Mouse (Mus musculus): Measurements from ENCODE around the gene Rpl23a. TPM values are rescaled to one million over a fixed set of nuclear protein-coding genes. Genes with fewer than 3 reads are reported as not detected.
A peak's percentile ranks its signal among the peaks of the same experiment; 100 is the strongest.

Gene Rpl23a
- polyA plus RNA-seq, 1 experiment from 2014 or later, result 1,123 TPM

DNA sequence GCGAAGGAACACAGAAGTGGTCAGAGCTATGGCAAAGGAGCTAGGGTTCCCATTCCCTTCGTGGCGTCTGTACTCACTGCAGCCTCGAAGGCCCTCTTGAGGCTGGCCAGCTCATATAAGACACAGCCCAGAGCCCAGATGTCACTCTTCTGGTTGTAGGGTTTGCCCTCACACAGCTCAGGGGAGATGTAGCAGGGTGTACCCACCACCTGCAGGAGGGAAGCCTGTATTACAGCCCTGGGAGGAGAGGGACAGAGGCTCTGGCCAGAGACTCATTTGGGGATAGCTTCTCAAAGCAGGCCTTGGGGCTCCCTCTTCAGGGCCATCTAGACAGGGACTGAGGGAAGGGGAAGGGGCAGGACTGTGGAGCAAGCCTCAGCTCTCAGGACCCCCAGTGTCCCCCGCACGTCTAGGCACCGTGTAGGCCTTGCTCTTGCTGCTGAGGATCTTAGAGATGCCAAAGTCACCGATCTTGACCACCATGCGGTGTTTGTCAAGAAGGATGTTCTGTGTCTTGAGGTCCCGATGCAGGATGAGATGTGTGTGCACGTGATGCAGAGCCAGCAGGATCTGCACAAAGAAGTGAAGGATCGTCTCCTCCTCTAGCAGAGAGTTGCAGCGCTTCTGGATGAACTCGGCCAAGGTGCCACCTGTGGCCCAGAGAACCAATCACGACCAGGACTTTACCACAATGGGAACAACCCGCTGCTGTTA lies 11.2 kb downstream of the Rpl23a start:
- H3K9me3 ChIP-seq, result no peaks in the 10 kb centered on the region
- no peak for DNase-seq (ENCODE audit: low spot score)
- H3K27me3 ChIP-seq (replicated peaks; ENCODE audit: low read depth, poor library complexity, severe bottlenecking), result peaks cover 7% of the 10 kb centered on the region
- H3K36me3 ChIP-seq (replicated peaks), result peaks cover 27% of the 10 kb centered on the region
- no peak overlapping the region for H3K27ac ChIP-seq (replicated peaks)
- 83% methylated on average over 16 of the region's 16 CpGs for WGBS
- H3K4me1 ChIP-seq, result peaks cover 32% of the 10 kb centered on the region
- no peak overlapping the region for H3K4me3 ChIP-seq

GRCm38 (mm10) chr11:78171328-78171727 lies 12.1 kb downstream of the Rpl23a start:
- Histone ChIP-seq H3K4me1 (peaks cover 35% of the 10 kb centered on the region), H3K27me3 (replicated peaks; ENCODE audit: low read depth, poor library complexity, severe bottlenecking) (peaks cover 14% of the 10 kb centered on the region), H3K36me3 (replicated peaks) (peaks cover 27% of the 10 kb centered on the region), H3K27ac (replicated peaks) (no peak overlapping the region), H3K9me3 (no peaks in the 10 kb centered on the region), H3K4me3 (no peak overlapping the region)
- 63% methylated on average over 4 of the region's 4 CpGs for WGBS
- no peak for DNase-seq (ENCODE audit: low spot score)

DNA sequence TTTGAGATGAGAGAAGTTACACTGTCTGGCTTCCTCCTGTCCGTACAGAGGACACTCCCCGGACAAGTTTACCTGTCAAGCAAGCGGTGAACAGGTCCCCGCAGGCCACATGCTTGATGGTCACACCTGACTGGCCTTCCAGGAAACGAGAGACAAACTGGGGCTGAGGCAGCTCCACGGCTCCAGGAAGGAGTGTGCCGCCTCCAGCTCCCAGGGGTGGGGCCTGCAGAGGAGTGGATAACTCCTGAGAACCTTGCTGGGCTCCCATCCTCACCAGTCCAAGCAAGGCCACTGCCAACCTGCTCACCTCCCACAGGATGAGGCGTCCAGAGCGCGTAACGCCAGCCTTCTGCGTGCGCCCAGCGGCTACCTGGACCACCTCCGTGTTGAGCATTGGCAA lies 13.1 kb downstream of the Rpl23a start:
- 85% methylated on average over 15 of the region's 15 CpGs for WGBS
- no peak overlapping the region for H3K27ac ChIP-seq (replicated peaks)
- no peak for DNase-seq (ENCODE audit: low spot score)
- H3K36me3 ChIP-seq (replicated peaks), result peaks cover 27% of the 10 kb centered on the region
- H3K4me1 ChIP-seq, result peaks cover 39% of the 10 kb centered on the region
- H3K9me3 ChIP-seq, result no peaks in the 10 kb centered on the region
- H3K27me3 ChIP-seq (replicated peaks; ENCODE audit: low read depth, poor library complexity, severe bottlenecking), result peaks cover 14% of the 10 kb centered on the region
- H3K4me3 ChIP-seq, result no peak overlapping the region

DNA sequence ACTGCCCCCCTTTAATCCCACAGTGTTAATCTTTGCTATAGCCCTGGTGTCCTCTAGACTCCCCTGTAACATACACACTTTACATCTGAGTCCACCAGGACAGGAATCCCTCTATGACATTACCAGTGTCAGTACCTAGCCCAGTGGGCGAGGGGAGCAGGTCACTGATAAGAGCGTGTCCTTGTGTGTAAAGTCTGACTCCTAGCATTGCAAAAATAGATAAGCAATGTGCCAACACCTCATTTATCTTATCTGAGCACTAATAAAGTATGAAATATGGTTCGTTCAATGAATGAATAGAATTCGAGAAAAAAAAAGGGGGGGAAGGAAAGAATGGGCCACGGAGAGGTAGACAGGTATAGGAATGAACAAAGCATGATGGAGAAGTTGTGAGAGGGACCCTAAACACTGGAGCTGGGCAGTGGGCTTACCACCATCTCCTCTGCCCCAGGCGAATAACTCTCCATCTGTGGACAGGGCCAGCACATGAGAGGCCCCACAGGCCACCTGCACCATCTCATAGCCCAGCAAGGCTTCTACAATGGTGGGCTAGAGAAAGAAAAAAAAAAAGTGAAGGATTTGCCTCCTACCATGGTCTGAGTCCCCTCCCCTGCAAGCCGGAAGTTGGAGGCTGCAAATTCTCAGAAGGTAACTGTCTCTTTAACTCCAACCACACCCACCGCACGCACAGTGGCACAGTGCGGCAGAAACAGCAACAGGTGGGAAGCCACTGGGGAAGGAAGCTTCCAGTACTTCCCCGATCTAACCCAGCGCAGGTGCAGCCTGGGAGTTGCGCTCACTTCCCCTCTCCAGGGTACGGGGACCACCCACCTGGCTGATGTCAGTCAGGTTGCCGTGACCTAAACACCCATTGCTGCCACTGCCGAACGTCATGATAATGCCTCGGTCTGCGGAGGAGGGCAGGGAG lies 14.6 kb downstream of the Rpl23a start:
- H3K4me1 ChIP-seq, result peaks cover 36% of the 10 kb centered on the region
- 0 out of 2 replicates have a peak overlapping the region, but pooled peaks have one; percentile 6 for H3K27ac ChIP-seq (replicated peaks)
- peaks cover 28% of the 10 kb centered on the region for H3K36me3 ChIP-seq (replicated peaks)
- 55% methylated on average over 19 of the region's 19 CpGs for WGBS
- H3K9me3 ChIP-seq, result no peaks in the 10 kb centered on the region
- no peak for DNase-seq (ENCODE audit: low spot score)
- H3K4me3 ChIP-seq, result peak overlapping the region; percentile 25; the same call in 1 of the 2 replicates
- peaks cover 14% of the 10 kb centered on the region for H3K27me3 ChIP-seq (replicated peaks; ENCODE audit: low read depth, poor library complexity, severe bottlenecking)

DNA sequence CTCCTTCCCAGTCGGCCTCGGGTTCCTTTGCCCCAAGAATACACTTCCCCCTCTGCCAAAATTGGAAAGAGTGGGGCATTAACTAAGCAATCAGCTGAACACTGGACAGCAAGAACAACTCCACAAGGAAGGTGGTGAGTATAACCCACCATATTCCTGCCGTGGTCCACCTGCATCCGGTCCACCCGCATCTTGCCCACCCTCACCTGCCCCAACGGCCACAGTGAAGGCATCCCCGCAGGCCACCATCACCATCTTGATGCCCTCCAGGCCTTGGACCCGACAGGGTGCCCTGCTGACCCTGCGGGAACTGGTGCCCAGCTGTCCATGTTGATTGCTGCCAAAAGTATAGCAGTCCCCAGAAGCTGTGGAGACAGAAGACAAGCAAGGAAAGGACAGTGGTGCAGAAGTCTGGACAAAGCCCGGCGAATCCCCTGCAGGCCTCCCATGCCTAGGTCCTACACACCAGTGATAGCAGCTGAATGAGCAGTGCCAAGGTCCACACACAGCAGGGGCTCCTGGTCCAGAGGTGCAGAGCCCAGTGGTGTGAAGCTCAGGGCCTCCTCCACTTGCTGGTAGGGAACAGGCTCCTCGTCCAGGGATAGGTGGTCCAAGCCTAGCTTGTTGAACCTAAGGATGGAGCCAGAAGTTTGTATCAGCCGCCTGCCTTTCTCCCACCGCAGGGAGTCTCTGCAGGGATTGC lies 16.0 kb downstream of the Rpl23a start:
- Histone ChIP-seq H3K36me3 (replicated peaks) (peaks cover 39% of the 10 kb centered on the region), H3K4me1 (peaks cover 50% of the 10 kb centered on the region), H3K9me3 (no peaks in the 10 kb centered on the region), H3K27ac (replicated peaks) (no peak overlapping the region; the same call in 1 of the 2 replicates), H3K27me3 (replicated peaks; ENCODE audit: low read depth, poor library complexity, severe bottlenecking) (peaks cover 14% of the 10 kb centered on the region), H3K4me3 (peak overlapping the region; percentile 25; the same call in 1 of the 2 replicates)
- 86% methylated on average over 14 of the region's 14 CpGs for WGBS
- no peak for DNase-seq (ENCODE audit: low spot score)

GRCm38 (mm10) chr11:78166640-78167039 lies 16.7 kb downstream of the Rpl23a start:
- WGBS, result 58% methylated on average over 6 of the region's 6 CpGs
- H3K27ac ChIP-seq (replicated peaks), result peak overlapping the region; percentile 98; the same call in 1 of the 2 replicates
- peak overlapping the region; percentile 84; the same call in 1 of the 2 replicates for H3K4me3 ChIP-seq
- peaks cover 55% of the 10 kb centered on the region for H3K4me1 ChIP-seq
- no peaks in the 10 kb centered on the region for H3K9me3 ChIP-seq
- no peak for DNase-seq (ENCODE audit: low spot score)
- peaks cover 41% of the 10 kb centered on the region for H3K36me3 ChIP-seq (replicated peaks)
- H3K27me3 ChIP-seq (replicated peaks; ENCODE audit: low read depth, poor library complexity, severe bottlenecking), result peaks cover 14% of the 10 kb centered on the region

GRCm38 (mm10) chr11:78166161-78166560 lies 17.2 kb downstream of the Rpl23a start:
- Histone ChIP-seq H3K9me3 (no peaks in the 10 kb centered on the region), H3K27ac (replicated peaks) (peak overlapping the region; percentile 98), H3K36me3 (replicated peaks) (peaks cover 45% of the 10 kb centered on the region), H3K27me3 (replicated peaks; ENCODE audit: low read depth, poor library complexity, severe bottlenecking) (peaks cover 14% of the 10 kb centered on the region), H3K4me1 (peaks cover 57% of the 10 kb centered on the region), H3K4me3 (peak overlapping the region; percentile 84)
- 28% methylated on average over 4 of the region's 4 CpGs for WGBS
- DNase-seq (ENCODE audit: low spot score), result peak; percentile 28

GRCm38 (mm10) chr11:78165761-78166109 lies 17.6 kb downstream of the Rpl23a start:
- DNase-seq (ENCODE audit: low spot score), result no peak
- Histone ChIP-seq H3K36me3 (replicated peaks) (peaks cover 45% of the 10 kb centered on the region), H3K4me1 (peaks cover 60% of the 10 kb centered on the region), H3K9me3 (no peaks in the 10 kb centered on the region), H3K27ac (replicated peaks) (peak overlapping the region; percentile 98), H3K4me3 (peak overlapping the region; percentile 84), H3K27me3 (replicated peaks; ENCODE audit: low read depth, poor library complexity, severe bottlenecking) (peaks cover 14% of the 10 kb centered on the region)
- WGBS, result 3% methylated on average over 16 of the region's 16 CpGs

- WGBS, result under 1% methylated on average over 78 of the region's 78 CpGs
- peaks cover 64% of the 10 kb centered on the region for H3K4me1 ChIP-seq
- H3K9me3 ChIP-seq, result no peaks in the 10 kb centered on the region
Measured at GRCm38 (mm10) chr11:78164924-78165760, 18.2 kb downstream of the Rpl23a start, which contains the start of gene Traf4. Traf4 (minus strand) TSS chr11:78165589.

GRCm38 (mm10) chr11:78164604-78164923 lies 18.8 kb downstream of the Rpl23a start:
- no peak for DNase-seq (ENCODE audit: low spot score)
- peak overlapping the region; percentile 98 for H3K27ac ChIP-seq (replicated peaks)
- H3K4me3 ChIP-seq, result peak overlapping the region; percentile 84
- no peaks in the 10 kb centered on the region for H3K9me3 ChIP-seq
- H3K4me1 ChIP-seq, result peaks cover 70% of the 10 kb centered on the region
- WGBS, result under 1% methylated on average over 14 of the region's 14 CpGs
- peaks cover 50% of the 10 kb centered on the region for H3K36me3 ChIP-seq (replicated peaks)
- peaks cover 14% of the 10 kb centered on the region for H3K27me3 ChIP-seq (replicated peaks; ENCODE audit: low read depth, poor library complexity, severe bottlenecking)

More at GRCm38 (mm10) chr11:78164924-78165760, 18.2 kb downstream of the Rpl23a start, which contains the start of gene Traf4:
- Histone ChIP-seq H3K4me3 (peak within 1 kb of the TSS; percentile 84), H3K27me3 (replicated peaks; ENCODE audit: low read depth, poor library complexity, severe bottlenecking) (peaks cover 14% of the 10 kb centered on the region), H3K36me3 (replicated peaks) (peaks cover 45% of the 10 kb centered on the region), H3K27ac (replicated peaks) (peak within 1 kb of the TSS; percentile 98)
- peak; percentile 93 for DNase-seq (ENCODE audit: low spot score)

DNA sequence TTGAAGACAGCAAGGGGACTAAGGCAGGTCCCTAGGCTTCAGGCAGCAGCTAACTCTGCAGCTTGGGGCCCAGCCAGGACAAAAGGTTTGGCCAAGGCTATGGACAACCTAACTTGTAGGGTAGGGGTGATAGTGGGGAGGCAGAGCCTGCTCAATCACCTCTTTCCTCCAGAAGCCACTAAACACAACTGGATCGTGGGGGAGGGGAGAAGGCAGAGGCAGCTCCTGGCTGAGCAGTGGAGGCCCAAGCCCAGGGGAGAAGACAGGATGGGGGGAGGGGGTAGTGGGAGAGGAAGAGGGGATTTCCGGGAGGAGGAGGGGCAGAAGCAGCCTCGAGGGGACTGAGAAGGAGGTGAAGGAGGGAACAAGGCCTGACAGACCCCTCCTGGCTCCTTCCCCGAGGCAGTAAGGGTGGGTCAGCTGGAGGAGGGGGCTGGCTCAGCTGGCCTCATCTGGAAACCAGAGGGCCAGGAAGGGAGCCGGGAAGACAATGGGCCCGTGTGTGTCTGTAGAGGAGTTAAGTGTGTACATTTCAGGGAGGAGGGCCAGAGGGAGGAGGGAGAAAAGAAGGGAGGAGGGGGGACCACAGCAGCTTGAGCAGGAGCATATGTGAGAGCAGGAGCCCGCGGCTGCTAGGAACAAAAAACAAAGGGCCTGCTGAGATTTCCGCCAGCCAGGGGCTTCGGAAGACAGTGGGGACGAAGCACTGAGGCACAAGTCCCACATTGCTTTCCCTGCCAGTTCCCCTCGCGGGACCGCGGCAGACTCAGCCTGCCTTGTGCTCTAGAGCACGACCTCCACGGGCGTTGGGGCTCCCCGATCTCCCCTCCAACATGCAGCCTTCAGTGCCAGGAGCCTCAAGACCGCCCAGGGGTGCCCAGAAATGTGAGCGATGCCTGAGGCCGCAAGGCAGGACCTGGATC lies 19.4 kb downstream of the Rpl23a start:
- Histone ChIP-seq H3K27ac (replicated peaks) (peak overlapping the region; percentile 98), H3K4me1 (peaks cover 68% of the 10 kb centered on the region), H3K9me3 (no peaks in the 10 kb centered on the region), H3K27me3 (replicated peaks; ENCODE audit: low read depth, poor library complexity, severe bottlenecking) (peaks cover 14% of the 10 kb centered on the region), H3K4me3 (peak overlapping the region; percentile 84), H3K36me3 (replicated peaks) (peaks cover 57% of the 10 kb centered on the region)
- WGBS, result under 1% methylated on average over 22 of the region's 22 CpGs
- DNase-seq (ENCODE audit: low spot score), result peak; percentile 93

Data from embryonic facial prominence, embryonic 10.5 days (tissue).